Mouse (Mus musculus) CH12.LX (cell line): Measurements from ENCODE around the gene Atf1.

Experiments used
- CTCF ChIP-seq, 2 experiments: IDR thresholded peaks in 1 of 2; conservative IDR thresholded peaks in 1 of 2; 2 replicates each; pipeline ENCODE4 v1.5.1; 2011 to 2012; ENCODE audit warnings: low read depth in 2 of 2, low read length in 2 of 2, improper control_type of control experiment in 1 of 2, inconsistent platforms in 1 of 2, mild to moderate bottlenecking in 1 of 2, moderate library complexity in 1 of 2
- EP300 ChIP-seq: IDR thresholded peaks from 2 replicates; pipeline ENCODE4 v1.6.1; 2011; ENCODE audit warnings: low read length, improper control_type of control experiment
- GABPA ChIP-seq: IDR thresholded peaks from 2 replicates; pipeline ENCODE4 v1.6.1; 2012; ENCODE audit warnings: low read depth, low read length, improper control_type of control experiment, inconsistent platforms; ENCODE audit not compliant: insufficient replicate concordance
- HCFC1 ChIP-seq: IDR thresholded peaks from 2 replicates; pipeline ENCODE4 v1.6.1; 2012; ENCODE audit warnings: low read depth, mild to moderate bottlenecking, inconsistent platforms, low read length, improper control_type of control experiment
- MEF2A ChIP-seq: IDR thresholded peaks from 2 replicates; pipeline ENCODE4 v1.6.1; 2014; ENCODE audit warnings: low read depth, mild to moderate bottlenecking, inconsistent platforms, low read length, improper control_type of control experiment, borderline replicate concordance
- POLR2A ChIP-seq: IDR thresholded peaks from 2 replicates; pipeline ENCODE4 v1.6.1; 2011; ENCODE audit warnings: low read depth, mild to moderate bottlenecking, improper control_type of control experiment, low read length
- USF1 ChIP-seq: IDR thresholded peaks from 2 replicates; pipeline ENCODE4 v1.6.1; 2014; ENCODE audit warnings: low read depth, mild to moderate bottlenecking, inconsistent platforms, low read length, improper control_type of control experiment
- ZKSCAN1 ChIP-seq: IDR thresholded peaks from 2 replicates; pipeline ENCODE4 v1.6.1; 2012; ENCODE audit warnings: low read depth, inconsistent platforms, low read length, improper control_type of control experiment, borderline replicate concordance

- TF ChIP-seq EP300, result no peak
- no peak for TF ChIP-seq CTCF (conservative IDR thresholded peaks at IDR 0.05 in 1 of 2, IDR thresholded peaks at IDR 0.05 in 1 of 2; ENCODE audit: low read depth in 2 of 2, low read length in 2 of 2)
- TF ChIP-seq USF1, result no peak
- no peak for TF ChIP-seq HCFC1
- TF ChIP-seq ZKSCAN1, result no peak
- no peak for TF ChIP-seq MEF2A
- TF ChIP-seq POLR2A, result no peak
- TF ChIP-seq GABPA, result no peak
Measured at GRCm38 (mm10) chr15:100202431-100203015, 25.1 kb upstream of the Atf1 start.
